Mouse (Mus musculus): ENCODE measurements around the gene Derl2. TPM values are rescaled to one million over a fixed set of nuclear protein-coding genes. Genes with fewer than 3 reads are reported as not detected.

The Derl2 gene
- total RNA-seq, 2 experiments from 2014 or later: 22.2 to 24.9 TPM

- no peak for DNase-seq
Measured at GRCm38 (mm10) chr11:70982030-70982429, 37.6 kb downstream of the Derl2 start.

- no peak for DNase-seq
Measured at GRCm38 (mm10) chr11:70980751-70981510, 38.7 kb downstream of the Derl2 start.

- no peak for DNase-seq
Measured at GRCm38 (mm10) chr11:70980232-70980631, 39.4 kb downstream of the Derl2 start.

GRCm38 (mm10) chr11:70977293-70977692 is 42.3 kb downstream of the Derl2 start:
- DNase-seq: no peak

- no peak for DNase-seq
Measured at GRCm38 (mm10) chr11:70975193-70975592, 44.4 kb downstream of the Derl2 start.

GRCm38 (mm10) chr11:70973947-70974346 is 45.7 kb downstream of the Derl2 start:
- DNase-seq: no peak

GRCm38 (mm10) chr11:70972586-70972985 is 47.1 kb downstream of the Derl2 start:
- no peak for DNase-seq

GRCm38 (mm10) chr11:70970560-70971540 is 48.8 kb downstream of the Derl2 start:
- no peak for DNase-seq

- DNase-seq: peak; percentile 94
Measured at GRCm38 (mm10) chr11:70969821-70970559, 49.7 kb downstream of the Derl2 start, which contains the start of the genes Nup88 and Rpain. Nup88 (minus strand) TSS chr11:70969973. Rpain (plus strand) TSS chr11:70970213.

GRCm38 (mm10) chr11:70969271-70969794 is 50.3 kb downstream of the Derl2 start:
- no peak for DNase-seq

- DNase-seq: no peak
Measured at GRCm38 (mm10) chr11:70964222-70964907, 55.3 kb downstream of the Derl2 start.

GRCm38 (mm10) chr11:70960786-70961554 is 58.7 kb downstream of the Derl2 start:
- DNase-seq: no peak

Other genes with a start within 250 kb of the Derl2 start
- not detected for gene Scimp, start 207.3 kb downstream of the Derl2 start, total RNA-seq (2021)
- gene Rabep1, start 175.1 kb downstream of the Derl2 start, total RNA-seq (2021): 10 to 100 TPM; 34.7 to 38.0 TPM
- 10 to 100 TPM; 70.1 to 72.2 TPM for gene Nup88, start 49.9 kb downstream of the Derl2 start, total RNA-seq (2021)
- gene Rpain, start 49.6 kb downstream of the Derl2 start, total RNA-seq (2021): 10 to 100 TPM; 15.0 to 18.5 TPM
- 100 to 1,000 TPM; 233 to 253 TPM for gene C1qbp, start 36.8 kb downstream of the Derl2 start, total RNA-seq (2021)
- gene Dhx33, start 15.4 kb downstream of the Derl2 start, total RNA-seq (2021): 10 to 100 TPM; 15.0 to 16.9 TPM
- gene Mis12, start 230 bp downstream of the Derl2 start, total RNA-seq (2021): 10 to 100 TPM; 15.2 to 15.3 TPM
- 1 to 10 TPM; 5.2 to 5.6 TPM for gene 6330403K07Rik, start 13.7 kb upstream of the Derl2 start, total RNA-seq (2021)
- gene Nlrp1a, start 124.9 kb upstream of the Derl2 start, total RNA-seq (2021): under 1 TPM; 0.29 to 0.36 TPM
- under 1 TPM in 1 of 2 experiments, not detected in 1; 0.11 TPM for gene Nlrp1b, start 210.9 kb upstream of the Derl2 start, total RNA-seq (2021)